Mouse (Mus musculus) left cerebral cortex, adult 9 months (tissue): ENCODE results near the gene Ugt1a8.
A peak's percentile ranks its signal among the peaks of the same experiment; 100 is the strongest.

Experiments used
- DNase-seq, 2 experiments: peaks; one replicate each; pipeline ENCODE4 v3.0.0; 2022; ENCODE audit warnings: low spot score in 2 of 2

The Ugt1a8 gene

GRCm38 (mm10) chr1:88186325-88186935, 98.8 kb downstream of the Ugt1a8 start:
- no peak for DNase-seq

DNA sequence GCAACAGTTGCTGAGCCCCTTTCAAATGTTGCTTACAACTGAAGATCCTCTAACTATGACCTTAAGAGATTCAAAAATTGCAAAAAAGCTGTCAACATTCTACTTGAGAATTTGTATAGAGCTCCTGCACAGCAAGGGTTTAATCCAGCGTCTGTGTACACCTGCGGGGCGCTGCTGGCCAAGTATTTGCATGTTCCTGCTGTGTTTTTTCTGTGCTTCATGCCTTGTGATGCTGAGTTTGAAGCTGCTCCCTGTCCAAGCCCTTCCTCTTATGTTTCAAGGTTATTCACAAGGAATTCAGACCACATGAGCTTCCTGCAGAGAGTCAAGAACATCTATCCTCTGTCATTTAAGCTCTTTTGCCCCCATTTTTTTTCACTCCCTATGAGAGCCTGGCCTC, 104.5 kb downstream of the Ugt1a8 start:
- DNase-seq, result no peak

DNA sequence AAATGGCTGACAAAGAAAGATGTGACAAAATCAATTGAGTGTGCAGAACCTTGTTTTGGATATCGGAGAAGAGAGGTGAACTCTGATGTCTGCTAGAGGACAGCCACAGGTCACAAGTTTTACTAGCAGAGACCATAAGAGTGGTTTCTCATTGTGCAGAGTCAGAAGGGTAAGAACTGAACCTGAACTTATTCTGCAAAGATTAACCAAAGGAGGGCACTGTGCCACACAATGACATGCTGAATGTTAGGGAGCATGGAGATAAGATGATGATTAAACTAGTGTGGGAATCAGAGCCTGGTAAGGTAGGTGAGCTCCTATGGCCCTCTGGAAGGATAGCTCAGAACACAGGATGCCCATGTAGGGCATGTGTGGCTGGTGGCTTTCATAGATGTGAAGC, 108.1 kb downstream of the Ugt1a8 start:
- DNase-seq, result no peak

DNA sequence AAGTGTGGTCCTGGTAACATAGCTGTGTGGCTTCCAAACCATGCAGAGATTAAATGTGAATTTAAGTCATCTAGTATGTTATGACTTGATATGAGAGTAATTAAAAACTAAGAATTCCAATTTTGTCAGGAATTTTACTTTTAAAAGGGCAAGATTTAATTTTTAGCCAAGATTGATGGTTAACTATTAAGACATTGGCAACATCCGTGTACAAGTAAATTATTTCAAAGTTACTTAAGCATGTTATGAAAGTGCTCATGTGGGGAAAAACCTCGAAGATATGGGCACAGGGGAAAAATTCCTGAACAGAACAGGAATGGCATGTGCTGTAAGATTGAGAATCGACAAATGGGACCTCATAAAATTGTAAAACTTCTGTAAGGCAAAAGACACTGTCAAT, 109.8 kb downstream of the Ugt1a8 start:
- DNase-seq, result no peak

DNA sequence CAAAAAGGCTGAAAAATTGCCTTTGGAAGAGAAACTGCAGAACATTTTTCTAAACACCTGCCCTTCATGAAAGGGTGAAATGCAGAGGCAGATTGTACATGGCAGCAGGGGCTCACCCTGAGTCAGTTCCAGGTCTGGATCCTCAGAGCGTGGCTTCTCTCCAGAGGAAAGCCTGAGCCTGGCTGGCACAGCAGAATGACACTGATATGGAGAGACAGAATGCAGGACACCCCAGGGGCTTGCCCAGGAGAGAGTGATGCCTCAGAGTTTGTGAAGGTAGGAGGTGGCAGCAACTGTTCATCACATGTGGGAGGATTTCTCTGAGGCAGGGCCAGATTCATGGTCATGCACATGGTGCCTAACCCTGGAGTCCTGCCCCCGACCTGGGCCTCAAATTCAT, 112.4 kb downstream of the Ugt1a8 start:
- no peak for DNase-seq

DNA sequence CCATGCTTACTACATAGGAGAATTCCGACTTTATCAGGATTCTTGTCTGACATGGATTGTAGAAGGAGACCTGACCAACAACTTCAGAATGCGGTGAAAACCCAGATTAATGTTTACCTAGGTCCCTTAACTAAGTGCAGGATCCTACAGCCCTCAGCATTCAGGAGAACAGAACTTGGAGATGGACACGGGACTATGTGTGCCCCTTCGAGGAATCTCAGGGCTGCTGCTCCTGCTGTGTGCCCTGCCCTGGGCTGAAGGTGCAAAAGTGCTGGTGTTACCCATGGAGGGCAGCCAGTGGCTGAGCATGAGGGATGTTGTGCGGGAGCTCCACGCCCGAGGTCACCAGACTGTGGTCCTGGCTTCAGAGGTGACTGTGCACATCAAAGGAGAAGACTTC, 112.8 kb downstream of the Ugt1a8 start, which contains the start of gene Ugt1a2:
Gene Ugt1a2 (plus strand): TSS at position 146 of the 400 bp plus-strand sequence.
- no peak for DNase-seq

GRCm38 (mm10) chr1:88205294-88205922, 117.8 kb downstream of the Ugt1a8 start, which contains the start of gene Dnajb3:
TSS of gene Dnajb3 (minus strand) at chr1:88205782.
- DNase-seq, result peak; percentile 56 to 82

DNA sequence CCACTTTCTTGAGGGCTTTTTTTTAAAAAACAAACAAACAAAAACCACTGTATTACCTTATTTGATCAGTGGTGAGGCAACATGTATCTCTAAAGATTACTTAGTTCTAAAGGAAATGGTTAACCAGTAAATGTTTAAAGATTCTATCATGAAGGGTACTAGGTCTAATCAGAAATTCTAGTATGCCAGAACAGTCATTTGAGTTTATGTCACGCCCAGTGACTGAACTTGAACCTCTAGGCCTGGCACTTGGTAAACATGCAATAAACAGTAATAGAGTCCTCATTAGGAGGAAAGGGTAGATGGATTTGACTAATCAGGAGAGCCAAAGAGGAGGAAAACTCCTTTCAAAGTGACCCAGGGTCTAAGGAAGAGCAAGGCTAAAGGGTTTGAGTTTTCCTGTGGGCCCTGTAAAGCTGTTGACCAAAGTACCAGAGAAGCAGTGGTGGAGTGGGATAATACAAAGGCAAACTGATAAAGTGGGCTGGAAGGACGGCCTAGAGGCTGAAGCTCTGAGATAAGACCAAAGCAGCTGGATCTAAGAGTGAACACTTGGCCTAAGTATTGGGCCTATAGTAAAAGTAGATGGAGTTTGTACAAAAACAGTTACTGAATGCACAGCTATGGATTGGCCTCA, 119.3 kb downstream of the Ugt1a8 start:
- DNase-seq, result no peak

GRCm38 (mm10) chr1:88211812-88212211, 124.2 kb downstream of the Ugt1a8 start, which contains the start of gene Ugt1a1:
TSS of gene Ugt1a1 (plus strand) at chr1:88211959.
- no peak for DNase-seq

- no peak for DNase-seq
These were observed 124.9 kb downstream of the Ugt1a8 start for GRCm38 (mm10) chr1:88212341-88213045.

DNA sequence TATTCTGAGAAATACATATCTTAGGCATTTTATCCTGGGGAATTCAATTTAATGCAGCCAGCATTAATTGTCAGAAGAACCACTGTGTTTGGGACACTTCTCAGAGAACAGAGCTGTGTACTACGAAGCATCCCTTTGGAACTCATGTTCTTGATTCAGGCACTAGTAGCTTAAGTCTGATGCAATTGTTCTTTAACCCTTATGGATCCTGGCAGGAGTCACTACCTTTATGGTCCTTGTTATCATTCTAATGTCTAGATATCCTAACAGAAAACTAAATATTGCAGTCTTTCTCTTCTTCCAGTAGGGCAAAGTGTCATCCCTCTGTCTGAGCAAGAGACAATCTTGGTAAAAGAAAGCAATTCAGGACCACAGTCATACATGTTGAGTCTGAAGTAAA, 125.4 kb downstream of the Ugt1a8 start:
- no peak for DNase-seq

- DNase-seq, result no peak
These were observed 126.3 kb downstream of the Ugt1a8 start for GRCm38 (mm10) chr1:88213766-88214461.

DNA sequence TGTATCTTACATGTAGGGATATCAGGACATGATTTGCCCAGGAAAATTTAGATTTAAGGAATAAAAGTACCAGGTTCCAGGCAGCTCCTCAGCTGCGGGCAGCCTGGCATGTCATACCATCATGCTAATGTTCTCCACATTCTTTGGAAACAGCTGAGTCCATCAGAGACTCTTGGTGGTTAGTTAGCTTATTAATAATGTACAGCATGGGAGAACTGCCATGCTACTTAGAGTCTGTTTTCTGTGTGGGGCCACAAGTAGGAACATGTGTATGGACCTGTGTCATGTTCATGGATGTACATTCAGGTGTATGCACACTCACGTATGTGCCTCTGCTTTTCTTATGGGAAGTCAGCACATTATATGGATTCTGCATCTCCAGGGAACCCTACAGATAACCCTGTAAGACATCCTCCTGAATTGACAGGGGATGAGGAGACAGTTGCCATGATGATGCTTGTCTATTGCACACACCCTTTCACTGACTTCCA, 126.9 kb downstream of the Ugt1a8 start:
- no peak for DNase-seq

DNA sequence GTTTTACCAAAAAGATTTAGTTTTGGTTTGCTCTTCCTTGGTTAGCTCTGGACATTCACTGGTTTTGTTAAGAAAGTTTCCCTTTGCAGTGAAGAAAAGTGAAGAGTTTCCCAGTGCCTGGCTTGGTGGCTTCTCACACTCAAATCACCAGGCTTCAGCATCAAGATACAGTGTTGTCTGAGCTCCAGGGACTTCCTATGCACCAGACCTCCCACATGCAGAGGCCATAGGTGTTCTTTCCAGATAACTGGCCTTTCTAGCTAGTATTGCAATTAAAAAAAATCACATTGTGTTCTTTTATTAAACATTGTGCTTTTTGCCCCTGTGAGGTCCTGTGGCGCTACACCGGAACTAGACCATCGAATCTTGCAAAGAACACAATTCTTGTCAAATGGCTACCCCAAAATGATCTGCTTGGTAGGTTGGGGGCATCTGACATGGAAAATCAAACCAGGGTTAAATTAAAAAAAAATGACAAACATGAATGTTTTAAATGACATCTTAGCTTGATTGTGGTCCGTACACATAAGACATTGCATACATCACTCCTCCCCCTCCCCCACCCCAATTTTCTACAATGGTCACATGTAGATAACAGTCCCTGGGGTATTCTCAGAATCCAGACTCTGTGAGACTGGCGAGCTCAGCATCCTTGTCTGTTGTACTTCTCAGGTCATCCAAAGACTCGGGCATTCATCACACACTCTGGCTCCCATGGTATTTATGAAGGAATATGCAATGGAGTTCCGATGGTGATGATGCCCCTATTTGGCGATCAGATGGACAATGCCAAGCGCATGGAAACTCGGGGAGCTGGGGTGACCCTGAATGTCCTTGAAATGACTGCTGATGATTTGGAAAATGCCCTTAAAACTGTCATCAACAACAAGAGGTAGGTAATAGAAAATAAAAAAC, 128.1 kb downstream of the Ugt1a8 start:
- DNase-seq, result no peak

DNA sequence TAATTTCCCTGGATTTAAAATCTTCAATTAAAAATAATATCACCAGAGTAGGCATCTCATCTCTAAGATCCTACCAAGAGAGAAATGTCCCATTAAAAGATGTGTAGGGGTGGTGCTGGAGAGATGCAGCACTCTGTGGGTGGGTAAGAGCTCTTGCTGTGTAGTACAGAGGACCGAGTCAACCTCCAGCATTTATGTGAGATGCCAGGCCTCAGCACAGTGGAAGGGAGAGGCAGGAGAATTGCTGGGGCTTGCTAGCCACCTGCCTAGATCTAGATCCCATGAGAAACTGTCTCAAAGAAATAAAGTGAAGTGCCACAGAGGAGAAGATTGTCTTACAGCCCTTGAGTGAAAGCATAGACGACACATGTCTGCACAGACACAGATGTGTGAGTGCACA, 128.9 kb downstream of the Ugt1a8 start:
- no peak for DNase-seq

- no peak for DNase-seq
These were observed 129.5 kb downstream of the Ugt1a8 start for GRCm38 (mm10) chr1:88217144-88217543.

- no peak for DNase-seq
These were observed 130.0 kb downstream of the Ugt1a8 start for GRCm38 (mm10) chr1:88217576-88217975.

- no peak for DNase-seq
These were observed 130.4 kb downstream of the Ugt1a8 start for GRCm38 (mm10) chr1:88218051-88218450.

- DNase-seq, result no peak
These were observed 131.0 kb downstream of the Ugt1a8 start for GRCm38 (mm10) chr1:88218591-88218990.

DNA sequence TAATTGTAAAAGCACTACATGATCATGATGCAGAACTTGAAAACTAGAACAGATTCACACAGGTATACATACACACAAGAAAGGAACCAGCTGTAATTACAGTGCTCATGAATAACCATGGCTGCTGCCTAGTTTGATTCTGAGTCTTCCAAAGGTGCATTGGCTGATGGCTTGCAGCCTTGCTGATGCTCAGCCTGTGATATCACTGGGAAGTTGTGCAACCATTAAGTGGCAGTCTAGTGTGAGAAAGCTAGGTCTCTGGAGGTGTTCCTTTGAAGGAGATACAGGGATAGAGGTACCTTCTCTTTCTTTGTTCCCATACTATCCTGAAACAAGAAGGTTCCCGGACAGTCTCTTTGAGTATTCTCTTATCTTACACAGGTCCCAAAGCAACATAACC, 131.4 kb downstream of the Ugt1a8 start:
- no peak for DNase-seq

DNA sequence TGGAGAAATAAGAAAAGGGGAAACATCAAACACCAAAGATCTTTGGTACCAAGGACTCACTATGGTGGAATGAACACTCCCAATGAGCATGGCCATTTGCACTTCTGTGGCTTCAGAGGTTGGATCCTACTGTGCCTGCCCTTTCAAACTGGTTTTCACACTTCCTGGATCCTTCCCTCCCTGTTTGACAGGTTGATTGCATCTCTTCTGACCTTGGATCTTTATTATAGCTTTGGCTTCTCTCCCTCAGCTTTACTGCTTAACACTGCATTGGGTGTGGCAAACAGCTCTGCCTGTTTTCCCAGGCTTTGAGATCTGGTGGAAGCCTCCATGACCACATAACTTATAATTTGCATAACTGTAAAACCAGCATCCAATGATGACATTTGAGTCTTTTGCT, 132.7 kb downstream of the Ugt1a8 start:
- no peak for DNase-seq
